Mouse (Mus musculus) kidney, adult 2 months (tissue): Measurements from ENCODE around the gene Trdn. TPM values are rescaled to one million over a fixed set of nuclear protein-coding genes. Genes with fewer than 3 reads are reported as not detected.

Experiments used
- DNase-seq: peaks from one replicate; pipeline ENCODE4 v3.0.0; 2021
- H3K27ac ChIP-seq: fragments of 200-500 bp; 2 replicates; pipeline ENCODE4 v1.5.1; 2012; ENCODE audit warnings: low read depth, low read length, control low read depth, inconsistent platforms; ENCODE audit not compliant: insufficient read depth
- H3K27me3 ChIP-seq: fragments of 200-500 bp; replicated peaks from 2 replicates; pipeline ENCODE4 v1.6.1; 2012; ENCODE audit warnings: mild to moderate bottlenecking, moderate library complexity, low read length, inconsistent platforms; ENCODE audit not compliant: control insufficient read depth, insufficient read depth
- H3K36me3 ChIP-seq: fragments of 200-500 bp; 2 replicates; pipeline ENCODE4 v1.6.1; 2012; ENCODE audit warnings: mild to moderate bottlenecking, moderate library complexity, low read length, inconsistent platforms; ENCODE audit not compliant: control insufficient read depth, insufficient read depth
- H3K4me1 ChIP-seq: fragments of 200-500 bp; 2 replicates; pipeline ENCODE4 v1.6.1; 2011; ENCODE audit warnings: low read length; ENCODE audit not compliant: control insufficient read depth, insufficient read depth
- H3K4me3 ChIP-seq: fragments of 200-500 bp; 2 replicates; pipeline ENCODE4 v1.5.1; 2011; ENCODE audit warnings: mild to moderate bottlenecking, low read depth, low read length, control low read depth; ENCODE audit not compliant: insufficient read depth
- CTCF ChIP-seq: fragments of 200-500 bp; conservative IDR thresholded peaks from 2 replicates; pipeline ENCODE4 v1.5.1; 2011; ENCODE audit warnings: low read depth, mild to moderate bottlenecking, control low read depth, low read length, moderate library complexity, mixed read lengths; ENCODE audit not compliant: insufficient read depth, insufficient read length
- POLR2A ChIP-seq: fragments of 200-500 bp; IDR thresholded peaks from one replicate; pipeline ENCODE4 v1.6.1; 2011; ENCODE audit warnings: low read depth, low read length, control low read depth
- WGBS: fragments of 180-500 bp; shearing (Covaris S2); methylation state at CpG from one replicate; pipeline ENCODE4 v1.1.7; 2018; 5-methylcytosine and 5-hydroxymethylcytosine counted together
- polyA plus RNA-seq: library from polyadenylated mRNA; depleted of rRNA; stranded (reverse); fragments of >200 nt; gene quantifications from 2 replicates; pipeline ENCODE4 v1.2.3, GENCODE M21; 2012; rRNA removed

Gene Trdn
- polyA plus RNA-seq, 1 experiment: 0.77 TPM

DNA sequence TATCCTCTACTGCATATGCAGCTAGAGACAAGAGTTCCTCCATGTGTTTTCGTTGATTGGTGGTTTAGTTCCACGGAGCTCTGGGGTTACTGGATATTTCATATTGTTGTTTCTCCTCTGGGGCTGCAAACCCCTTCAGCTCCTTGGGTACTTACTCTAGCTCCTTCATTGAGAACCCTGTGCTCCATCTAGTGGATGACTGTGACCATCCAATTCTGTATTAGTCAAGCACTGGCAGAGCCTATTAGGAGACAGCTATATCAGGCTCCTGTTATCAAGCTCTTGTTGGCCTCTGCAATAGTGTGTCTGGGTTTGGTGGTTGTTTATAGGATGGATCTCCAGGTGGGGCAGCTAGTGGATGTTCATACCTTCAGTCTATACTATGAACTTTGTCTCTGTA, 290.2 kb downstream of the Trdn start:
- H3K27ac ChIP-seq: no peak overlapping the region
- H3K4me1 ChIP-seq: no peaks in the 10 kb centered on the region
- no peaks in the 10 kb centered on the region for H3K27me3 ChIP-seq
- no peak for TF ChIP-seq CTCF
- no peak for TF ChIP-seq POLR2A
- no peak for DNase-seq
- 68% methylated on average over 2 of the region's 2 CpGs for WGBS
- no peak overlapping the region for H3K4me3 ChIP-seq
- H3K36me3 ChIP-seq: no peaks in the 10 kb centered on the region

DNA sequence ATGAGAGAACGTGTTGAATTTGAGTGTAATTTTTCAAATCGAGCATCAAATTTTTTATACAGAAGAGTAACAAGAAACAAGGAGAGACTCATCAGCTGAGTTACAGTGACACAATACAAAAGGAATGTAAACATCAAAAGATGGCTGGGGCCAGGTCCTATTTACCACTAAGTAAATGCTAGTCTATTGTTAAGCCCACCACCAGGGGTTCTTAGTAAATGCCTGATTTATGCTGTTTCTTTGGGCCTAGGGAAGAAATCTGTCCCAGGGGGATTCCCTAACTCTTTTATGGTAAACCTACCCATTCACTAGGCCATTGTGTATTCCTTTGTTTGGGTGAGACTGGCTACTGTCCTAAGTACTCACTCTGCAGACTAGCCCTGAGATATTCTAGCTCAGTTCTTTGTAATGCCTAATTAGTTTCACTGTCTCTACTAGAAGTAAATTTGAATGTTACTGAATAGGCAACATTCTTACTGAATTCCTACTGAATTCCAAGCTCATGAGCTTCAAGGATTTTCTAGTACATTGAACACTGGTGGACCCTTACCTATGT, 295.2 kb downstream of the Trdn start:
- H3K27ac ChIP-seq: no peak overlapping the region
- H3K36me3 ChIP-seq: no peaks in the 10 kb centered on the region
- no peaks in the 10 kb centered on the region for H3K4me1 ChIP-seq
- no peak for TF ChIP-seq POLR2A
- no peak for TF ChIP-seq CTCF
- no peak for DNase-seq
- no peak overlapping the region for H3K4me3 ChIP-seq
- 74% methylated on average over 2 of the region's 2 CpGs for WGBS
- no peaks in the 10 kb centered on the region for H3K27me3 ChIP-seq

Other genes starting within 250 kb of the Trdn start
- 0.04 and 0.08 TPM in 2 replicates for gene Nkain2, start 190.1 kb upstream of the Trdn start, polyA plus RNA-seq